Mouse (Mus musculus) midbrain, embryonic 13.5 days (tissue): ENCODE measurements around the gene E130308A19Rik. TPM values are rescaled to one million over a fixed set of nuclear protein-coding genes. Genes with fewer than 3 reads are reported as not detected.
A peak's percentile ranks its signal among the peaks of the same experiment; 100 is the strongest.

Experiments
- ATAC-seq: fragments of 200-750 bp; cut with Nextera tagmentation; 2 replicates; pipeline ENCODE4 v1.8.0; 2017; ENCODE audit warnings: mild to moderate bottlenecking, moderate TSS enrichment, moderate library complexity
- H3K27ac ChIP-seq: fragments of 300-500 bp; sonication (generic); 2 replicates; pipeline ENCODE4 v1.5.1; 2015; ENCODE audit warnings: inconsistent platforms, mild to moderate bottlenecking, moderate library complexity
- H3K27me3 ChIP-seq: fragments of 300-500 bp; sonication (generic); 2 replicates; pipeline ENCODE4 v1.6.1; 2015; ENCODE audit warnings: mild to moderate bottlenecking, inconsistent platforms
- H3K36me3 ChIP-seq: fragments of 300-500 bp; sonication (generic); 2 replicates; pipeline ENCODE4 v1.6.1; 2015; ENCODE audit warnings: mild to moderate bottlenecking, inconsistent platforms
- H3K4me1 ChIP-seq: fragments of 300-500 bp; sonication (generic); replicated peaks from 2 replicates; pipeline ENCODE4 v1.6.1; 2015; ENCODE audit warnings: inconsistent platforms
- H3K4me2 ChIP-seq: fragments of 300-500 bp; sonication (generic); replicated peaks from 2 replicates; pipeline ENCODE4 v1.6.1; 2015; ENCODE audit warnings: moderate library complexity, mild to moderate bottlenecking, inconsistent platforms
- H3K4me3 ChIP-seq: fragments of 300-500 bp; sonication (generic); replicated peaks from 2 replicates; pipeline ENCODE4 v1.5.1; 2015; ENCODE audit warnings: mild to moderate bottlenecking, inconsistent platforms
- H3K9ac ChIP-seq: fragments of 300-500 bp; sonication (generic); replicated peaks from 2 replicates; pipeline ENCODE4 v1.6.1; 2015; ENCODE audit warnings: mild to moderate bottlenecking, inconsistent platforms
- H3K9me3 ChIP-seq: fragments of 300-500 bp; sonication (generic); 2 replicates; pipeline ENCODE4 v1.6.1; 2016; ENCODE audit warnings: mild to moderate bottlenecking, inconsistent platforms
- WGBS: fragments of 180-500 bp; shearing (Covaris S2); methylation state at CpG from one replicate; pipeline ENCODE4 v1.1.7; 2015; 5-methylcytosine and 5-hydroxymethylcytosine counted together
- polyA plus RNA-seq: library from polyadenylated mRNA; unstranded; fragments of >200 nt; fragmentation: Nextera tagmentation; extraction: Ambion mirVana; gene quantifications from 2 replicates; pipeline ENCODE4 v1.2.1, GENCODE M21; 2015

The E130308A19Rik gene
- polyA plus RNA-seq, 1 experiment from 2014 or later = 62.6 TPM

DNA sequence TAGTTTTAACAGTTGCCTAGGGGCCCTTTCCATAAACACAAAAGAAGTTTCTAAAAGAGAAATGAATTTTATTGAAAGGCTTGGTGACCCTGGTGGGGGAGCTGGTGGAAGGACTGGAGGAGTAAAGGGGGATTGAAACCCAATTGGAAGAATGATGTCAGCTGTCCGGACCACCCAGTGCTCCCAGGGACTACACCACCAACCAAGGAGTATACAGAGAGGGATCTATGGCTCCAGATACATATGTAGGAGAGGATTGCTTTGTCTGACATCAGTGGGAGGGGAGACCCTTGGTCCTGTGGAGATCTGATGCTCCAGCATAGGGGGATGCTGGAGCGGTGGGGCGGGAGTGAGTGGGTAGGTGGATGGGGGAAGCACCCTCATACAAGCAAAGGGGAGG lies 20.5 kb upstream of the E130308A19Rik start:
- Histone ChIP-seq H3K9me3 (no peaks in the 10 kb centered on the region), H3K27me3 (no peaks in the 10 kb centered on the region), H3K9ac (no peak overlapping the region), H3K27ac (no peak overlapping the region), H3K4me1 (no peaks in the 10 kb centered on the region), H3K4me2 (no peak overlapping the region), H3K4me3 (no peak overlapping the region), H3K36me3 (peaks cover 6% of the 10 kb centered on the region)
- ATAC-seq = no peak
- 93% methylated on average over 3 of the region's 3 CpGs for WGBS

- 81% methylated on average over 3 of the region's 3 CpGs for WGBS
- ATAC-seq = no peak
Measured at GRCm38 (mm10) chr4:59610411-59610810, 15.6 kb upstream of the E130308A19Rik start.

GRCm38 (mm10) chr4:59614986-59615385 lies 11.0 kb upstream of the E130308A19Rik start:
- 0 out of 2 replicates have a peak, but pooled peaks have one; percentile 11 for ATAC-seq
- no peaks in the 10 kb centered on the region for H3K4me1 ChIP-seq
- H3K9me3 ChIP-seq = no peaks in the 10 kb centered on the region
- WGBS = 53% methylated on average over 1 of the region's 1 CpGs
- no peaks in the 10 kb centered on the region for H3K27me3 ChIP-seq
- H3K27ac ChIP-seq = no peak overlapping the region
- no peak overlapping the region for H3K4me3 ChIP-seq
- H3K9ac ChIP-seq = no peak overlapping the region
- peaks cover 9% of the 10 kb centered on the region for H3K36me3 ChIP-seq
- no peak overlapping the region for H3K4me2 ChIP-seq

More at GRCm38 (mm10) chr4:59610411-59610810, 15.6 kb upstream of the E130308A19Rik start:
- no peak overlapping the region for H3K9ac ChIP-seq
- H3K27me3 ChIP-seq = no peaks in the 10 kb centered on the region
- no peak overlapping the region for H3K27ac ChIP-seq
- H3K4me3 ChIP-seq = no peak overlapping the region
- no peaks in the 10 kb centered on the region for H3K4me1 ChIP-seq
- no peaks in the 10 kb centered on the region for H3K9me3 ChIP-seq
- no peak overlapping the region for H3K4me2 ChIP-seq
- H3K36me3 ChIP-seq = peaks cover 12% of the 10 kb centered on the region

- Histone ChIP-seq H3K9me3 (no peaks in the 10 kb centered on the region), H3K9ac (no peak overlapping the region), H3K4me2 (no peak overlapping the region), H3K36me3 (no peaks in the 10 kb centered on the region; the same call in 1 of the 2 replicates), H3K4me1 (no peaks in the 10 kb centered on the region), H3K27me3 (no peaks in the 10 kb centered on the region), H3K4me3 (no peak overlapping the region), H3K27ac (no peak overlapping the region)
- no peak for ATAC-seq
- 89% methylated on average over 5 of the region's 5 CpGs for WGBS
Measured at GRCm38 (mm10) chr4:59619611-59620245, 6.3 kb upstream of the E130308A19Rik start.

DNA sequence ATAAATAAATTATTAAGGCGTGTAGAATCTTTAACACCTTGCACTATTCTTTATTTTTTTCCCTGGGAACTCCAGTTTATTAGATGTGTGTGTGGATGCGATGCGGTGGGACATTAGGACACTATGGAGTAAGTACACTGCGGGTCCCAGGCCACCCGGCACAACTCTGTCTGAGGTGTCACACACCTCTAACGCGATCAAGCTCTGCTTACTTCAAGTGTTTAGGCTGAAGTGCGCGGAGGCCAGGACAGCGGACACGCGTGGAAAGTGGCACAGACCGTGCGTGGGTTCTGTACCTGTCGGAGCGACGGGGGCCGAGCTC lies 374 bp upstream of the E130308A19Rik start:
- peak overlapping the region; percentile 75 for H3K4me2 ChIP-seq
- H3K9ac ChIP-seq = peak overlapping the region; percentile 96
- ATAC-seq = no peak
- peak overlapping the region; percentile 93 for H3K4me3 ChIP-seq
- H3K27ac ChIP-seq = peak overlapping the region; percentile 95
- no peaks in the 10 kb centered on the region; the same call in 1 of the 2 replicates for H3K36me3 ChIP-seq
- WGBS = 2% methylated on average over 18 of the region's 18 CpGs
- peaks cover 35% of the 10 kb centered on the region for H3K4me1 ChIP-seq
- no peaks in the 10 kb centered on the region for H3K9me3 ChIP-seq
- H3K27me3 ChIP-seq = no peaks in the 10 kb centered on the region

GRCm38 (mm10) chr4:59628255-59628654 lies 2.2 kb downstream of the E130308A19Rik start:
- ATAC-seq = no peak
- Histone ChIP-seq H3K27me3 (no peaks in the 10 kb centered on the region), H3K9ac (0 out of 2 replicates have a peak overlapping the region, but pooled peaks have one; percentile 36), H3K4me2 (peak overlapping the region; percentile 41), H3K9me3 (no peaks in the 10 kb centered on the region), H3K4me3 (peak overlapping the region; percentile 19), H3K27ac (no peak overlapping the region), H3K4me1 (peaks cover 55% of the 10 kb centered on the region), H3K36me3 (no peaks in the 10 kb centered on the region)
- WGBS = 34% methylated on average over 4 of the region's 4 CpGs

- Histone ChIP-seq H3K9me3 (no peaks in the 10 kb centered on the region), H3K36me3 (no peaks in the 10 kb centered on the region), H3K4me2 (peak overlapping the region; percentile 37), H3K9ac (0 out of 2 replicates have a peak overlapping the region, but pooled peaks have one; percentile 23), H3K4me3 (peak overlapping the region; percentile 9; the same call in 1 of the 2 replicates), H3K27ac (0 out of 2 replicates have a peak overlapping the region, but pooled peaks have one; percentile 25), H3K27me3 (no peaks in the 10 kb centered on the region), H3K4me1 (peaks cover 60% of the 10 kb centered on the region)
- no peak for ATAC-seq
- WGBS = 8% methylated on average over 7 of the region's 7 CpGs
Measured at GRCm38 (mm10) chr4:59629076-59629874, 3.3 kb downstream of the E130308A19Rik start.

DNA sequence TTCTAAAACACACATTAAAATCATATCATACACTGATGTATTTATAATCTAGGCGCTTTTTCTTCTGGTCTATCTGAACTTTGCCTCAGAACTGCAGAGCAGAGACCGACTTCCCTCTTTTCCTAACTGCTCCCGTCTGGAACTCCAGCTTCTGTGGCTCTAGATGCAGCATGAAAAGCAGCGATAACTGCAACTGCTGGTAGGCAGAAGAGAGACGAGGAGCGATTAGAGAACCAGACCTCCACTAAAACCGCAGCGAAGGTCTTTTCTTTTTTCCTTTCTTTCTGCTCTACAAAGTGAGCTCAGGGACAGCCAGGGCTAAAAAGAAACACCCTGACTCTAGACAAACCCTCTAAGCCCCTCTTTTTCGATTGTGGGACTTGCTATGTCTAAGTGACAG lies 4.1 kb downstream of the E130308A19Rik start:
- H3K36me3 ChIP-seq = no peaks in the 10 kb centered on the region
- no peak overlapping the region for H3K9ac ChIP-seq
- 36% methylated on average over 9 of the region's 9 CpGs for WGBS
- no peak for ATAC-seq
- no peak overlapping the region for H3K4me3 ChIP-seq
- no peaks in the 10 kb centered on the region for H3K27me3 ChIP-seq
- H3K9me3 ChIP-seq = no peaks in the 10 kb centered on the region
- H3K4me1 ChIP-seq = peaks cover 64% of the 10 kb centered on the region
- H3K27ac ChIP-seq = no peak overlapping the region
- H3K4me2 ChIP-seq = no peak overlapping the region

GRCm38 (mm10) chr4:59634532-59634931 lies 8.5 kb downstream of the E130308A19Rik start:
- 65% methylated on average over 1 of the region's 1 CpGs for WGBS
- Histone ChIP-seq H3K36me3 (no peaks in the 10 kb centered on the region), H3K4me3 (no peak overlapping the region), H3K4me2 (no peak overlapping the region), H3K9ac (no peak overlapping the region), H3K9me3 (no peaks in the 10 kb centered on the region), H3K4me1 (peaks cover 51% of the 10 kb centered on the region), H3K27me3 (no peaks in the 10 kb centered on the region), H3K27ac (no peak overlapping the region)
- no peak for ATAC-seq

- H3K27me3 ChIP-seq = no peaks in the 10 kb centered on the region
Measured at GRCm38 (mm10) chr4:59639163-59639562, 13.2 kb downstream of the E130308A19Rik start.

DNA sequence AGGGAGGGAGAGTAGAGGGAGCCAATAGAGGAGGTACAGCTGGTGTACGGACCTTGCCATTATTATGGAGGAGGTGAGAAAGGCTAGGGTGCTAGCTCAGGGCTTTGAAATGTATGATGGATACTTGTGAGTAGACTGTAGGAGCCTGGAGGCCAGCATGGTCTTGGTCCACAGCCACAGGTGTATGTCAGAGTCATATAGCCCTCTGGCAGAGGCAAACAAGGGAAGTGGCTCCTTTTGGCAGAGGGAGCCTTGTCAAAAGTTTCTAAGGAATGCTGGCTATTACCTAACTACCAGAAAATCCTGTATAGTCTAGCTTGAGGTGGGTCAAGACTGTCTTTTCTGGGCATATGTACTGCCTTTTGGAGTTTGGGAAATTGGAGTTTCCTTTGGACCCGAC lies 14.7 kb downstream of the E130308A19Rik start:
- Histone ChIP-seq H3K4me2 (no peak overlapping the region), H3K4me3 (no peak overlapping the region), H3K9ac (no peak overlapping the region), H3K36me3 (no peaks in the 10 kb centered on the region), H3K27ac (no peak overlapping the region), H3K9me3 (no peaks in the 10 kb centered on the region), H3K4me1 (peaks cover 35% of the 10 kb centered on the region), H3K27me3 (no peaks in the 10 kb centered on the region)
- 87% methylated on average over 2 of the region's 2 CpGs for WGBS
- no peak for ATAC-seq

More at GRCm38 (mm10) chr4:59639163-59639562, 13.2 kb downstream of the E130308A19Rik start:
- Histone ChIP-seq H3K4me3 (no peak overlapping the region), H3K4me1 (peaks cover 38% of the 10 kb centered on the region), H3K9me3 (no peaks in the 10 kb centered on the region), H3K27ac (no peak overlapping the region), H3K36me3 (no peaks in the 10 kb centered on the region), H3K4me2 (no peak overlapping the region), H3K9ac (no peak overlapping the region)
- no peak for ATAC-seq

DNA sequence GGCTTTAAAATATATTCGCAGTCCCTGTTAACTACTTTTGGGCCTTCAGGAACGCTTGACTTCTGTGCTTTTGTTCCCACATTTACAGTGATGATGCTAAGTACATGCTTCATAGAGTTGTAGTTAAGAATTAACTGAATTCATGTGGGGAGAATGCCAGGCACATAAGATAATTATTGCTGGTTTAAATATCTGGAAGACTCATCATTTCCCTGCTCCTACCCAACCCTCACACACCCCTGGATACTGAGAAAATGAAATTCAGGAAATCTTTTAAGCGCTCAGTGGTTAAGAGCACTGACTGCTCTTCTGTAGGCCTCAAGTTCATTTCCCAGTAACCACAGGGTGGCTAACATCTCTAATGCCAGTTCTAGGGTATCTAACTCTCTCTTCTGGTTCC lies 16.0 kb downstream of the E130308A19Rik start:
- 90% methylated on average over 3 of the region's 3 CpGs for WGBS
- no peak overlapping the region for H3K9ac ChIP-seq
- no peaks in the 10 kb centered on the region for H3K27me3 ChIP-seq
- no peaks in the 10 kb centered on the region for H3K9me3 ChIP-seq
- peaks cover 32% of the 10 kb centered on the region for H3K4me1 ChIP-seq
- no peak for ATAC-seq
- H3K27ac ChIP-seq = no peak overlapping the region
- no peak overlapping the region for H3K4me3 ChIP-seq
- H3K36me3 ChIP-seq = no peaks in the 10 kb centered on the region
- H3K4me2 ChIP-seq = no peak overlapping the region
